Mouse (Mus musculus): ENCODE data around the gene Appl1. TPM values are rescaled to one million over a fixed set of nuclear protein-coding genes. Genes with fewer than 3 reads are reported as not detected.
A peak's percentile ranks its signal among the peaks of the same experiment; 100 is the strongest.

Gene Appl1
- total RNA-seq (2021): 10 to 100 TPM; 26.9 to 28.9 TPM

DNA sequence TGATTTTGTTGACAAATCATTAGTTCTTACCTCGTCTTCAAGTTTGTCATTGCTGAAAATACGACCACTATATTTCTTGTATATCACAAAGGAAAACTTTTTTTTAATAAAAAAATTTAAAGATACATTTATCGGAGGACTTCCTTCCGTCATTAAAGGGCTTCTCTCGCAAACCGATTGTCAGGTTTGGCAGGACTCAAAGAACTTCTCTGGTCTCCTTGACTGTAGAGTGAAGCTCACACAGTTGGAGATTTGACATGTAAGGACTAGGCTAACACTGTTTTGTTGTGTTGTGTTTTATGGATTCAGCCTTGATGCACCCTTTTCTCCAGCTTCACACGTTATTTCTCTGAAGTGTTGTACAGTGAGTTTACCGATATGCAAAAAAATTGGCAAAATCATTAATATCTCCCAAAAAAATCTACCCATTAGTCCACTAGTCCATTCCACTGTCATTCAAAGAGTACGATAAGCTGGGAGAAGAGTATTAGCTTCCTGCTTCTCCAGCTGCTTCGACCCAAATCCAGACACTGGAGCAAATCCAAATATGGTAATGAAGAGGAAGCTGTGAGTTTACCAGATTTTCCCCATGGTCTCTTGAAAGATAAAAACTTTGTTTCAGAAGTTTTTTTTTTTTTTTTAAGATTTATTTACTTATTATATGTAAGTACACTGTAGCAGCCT lies at the start of gene Appl1:
TSS of gene Appl1 (minus strand) at position 127 of the 684 bp plus-strand sequence.
- no peak for DNase-seq

DNA sequence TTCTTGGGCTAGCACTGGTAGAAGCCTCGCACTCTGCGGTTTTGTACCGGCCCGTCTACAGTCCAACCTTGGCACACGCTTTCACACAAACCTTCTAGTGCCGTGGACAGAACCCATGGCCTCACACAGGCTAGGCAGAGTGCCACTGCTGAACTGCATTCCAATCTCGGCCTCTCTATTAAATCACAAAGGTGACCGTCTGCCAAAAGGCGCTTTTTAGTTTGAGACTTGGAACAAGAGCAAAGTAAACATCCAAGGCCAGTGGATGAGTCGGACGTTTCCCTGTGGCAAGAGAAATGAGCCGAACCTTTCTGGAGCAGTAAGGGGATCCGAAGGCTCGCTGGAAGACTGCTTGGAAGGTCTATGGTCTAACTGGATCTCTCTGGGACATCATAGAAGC lies 48.8 kb upstream of the Appl1 start:
- DNase-seq: peak; percentile 22

DNA sequence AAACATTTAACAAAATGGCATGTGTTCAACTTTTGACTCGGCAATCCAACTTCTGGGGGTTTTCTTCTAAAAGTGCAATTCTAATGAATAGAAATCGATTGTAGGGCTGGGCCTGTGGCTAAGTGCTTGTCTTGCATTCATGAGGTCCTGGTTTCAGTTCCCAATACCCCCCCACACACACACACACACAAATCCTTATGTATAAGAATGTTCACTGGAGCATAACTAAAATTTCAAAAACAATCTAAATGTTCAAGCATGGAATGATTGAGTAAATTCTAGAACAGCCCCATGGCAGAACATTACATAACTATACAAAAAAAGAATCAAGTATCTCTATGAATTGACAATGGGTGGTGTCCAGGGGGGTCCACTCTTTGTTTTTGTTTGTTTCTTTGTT lies 46.9 kb upstream of the Appl1 start:
- no peak for DNase-seq

DNA sequence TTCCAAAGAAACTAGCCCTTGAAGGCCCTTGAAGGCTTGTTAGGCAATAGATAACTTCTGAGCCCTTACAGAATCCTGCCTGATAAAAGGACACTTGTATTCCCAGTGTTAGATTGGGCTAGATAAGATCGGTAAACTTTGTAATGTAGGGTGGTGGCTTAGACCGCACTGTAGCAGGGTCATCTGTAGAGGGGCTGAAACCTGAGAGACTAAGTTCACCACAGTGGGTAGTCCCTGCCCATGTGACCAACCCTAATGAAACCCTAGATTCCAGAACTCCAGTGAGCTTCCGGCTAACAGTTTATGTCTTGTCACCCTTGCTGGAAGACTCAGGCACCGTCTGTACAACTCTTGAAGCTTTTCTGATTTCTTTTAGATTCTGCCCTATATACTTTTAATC lies 42.6 kb upstream of the Appl1 start:
- no peak for DNase-seq

DNA sequence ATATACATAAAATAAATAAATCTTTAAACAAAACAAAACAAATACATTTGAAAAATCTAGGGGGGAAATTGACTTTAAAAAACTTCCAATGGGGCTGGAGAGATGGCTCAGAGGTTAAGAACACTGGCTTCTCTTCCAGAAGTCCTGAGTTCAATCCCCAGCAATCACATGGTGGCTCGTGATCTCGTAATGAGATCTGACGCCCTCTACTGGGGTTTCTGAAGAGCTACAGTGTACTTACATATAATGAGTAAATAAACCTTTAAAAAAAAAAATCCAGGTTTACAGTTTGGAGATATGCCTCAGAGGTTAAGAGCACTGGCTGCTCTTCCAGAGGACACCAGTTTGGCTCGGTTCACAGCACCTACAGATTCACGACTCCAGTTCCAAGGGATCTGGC lies 40.5 kb upstream of the Appl1 start:
- DNase-seq: no peak

DNA sequence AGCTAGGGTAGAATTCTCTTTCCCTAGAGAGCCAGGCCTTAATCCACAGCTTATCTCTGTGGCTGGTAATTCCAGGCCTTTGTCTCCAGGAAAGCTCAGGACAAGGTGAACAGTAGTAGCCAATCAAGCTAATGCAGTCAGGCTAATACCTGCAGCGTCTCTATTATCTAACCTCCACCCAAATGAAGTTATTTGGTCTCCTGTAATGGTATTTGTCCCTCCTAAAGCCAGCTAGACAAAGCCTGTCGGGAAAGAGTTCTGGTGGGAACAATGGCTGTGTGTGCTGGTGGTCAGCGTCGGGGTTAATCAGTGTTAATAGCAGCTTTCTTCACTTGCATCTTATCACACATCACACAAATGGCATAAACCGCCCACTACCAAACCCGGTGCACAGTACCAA lies 34.9 kb upstream of the Appl1 start:
- DNase-seq: no peak

DNA sequence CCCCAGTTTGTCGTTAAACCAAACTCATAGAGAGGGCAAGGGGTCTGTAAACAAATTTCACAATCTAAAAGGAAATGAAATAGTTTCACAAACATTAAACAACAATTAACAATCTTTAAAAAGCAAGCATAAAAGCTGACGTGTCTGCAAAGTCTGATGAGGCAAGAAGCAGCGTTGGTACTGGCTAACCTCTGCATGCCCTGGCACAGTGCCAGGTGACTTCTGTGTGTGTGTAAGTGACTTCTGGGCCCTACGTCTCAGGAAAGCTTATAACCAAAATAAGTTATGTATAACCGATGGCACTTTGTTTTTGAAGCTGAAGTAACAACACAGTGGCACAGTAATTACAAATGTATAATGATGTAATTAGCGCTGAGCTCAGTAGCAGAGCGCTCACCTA lies 33.9 kb upstream of the Appl1 start:
- DNase-seq: no peak

DNA sequence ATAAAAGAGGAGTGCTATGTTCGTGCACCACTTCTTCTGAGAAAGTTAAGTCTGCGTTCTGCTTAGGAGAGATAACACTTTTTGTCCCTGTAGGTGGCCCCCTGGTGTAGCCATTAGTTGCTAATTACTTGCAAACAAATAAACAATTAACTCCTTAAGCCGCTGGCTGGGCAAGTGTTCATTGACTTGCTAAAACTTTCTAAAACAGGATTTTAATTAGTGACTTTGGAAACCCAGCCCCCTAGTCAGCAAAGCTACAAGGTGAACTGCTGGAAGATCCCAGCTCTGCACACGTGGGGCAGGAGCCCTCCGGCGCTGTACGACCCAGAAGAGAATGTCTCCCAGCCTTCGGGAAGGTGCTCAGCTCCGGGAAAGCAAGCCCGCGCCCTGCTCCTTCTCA lies 29.4 kb upstream of the Appl1 start:
- no peak for DNase-seq

DNA sequence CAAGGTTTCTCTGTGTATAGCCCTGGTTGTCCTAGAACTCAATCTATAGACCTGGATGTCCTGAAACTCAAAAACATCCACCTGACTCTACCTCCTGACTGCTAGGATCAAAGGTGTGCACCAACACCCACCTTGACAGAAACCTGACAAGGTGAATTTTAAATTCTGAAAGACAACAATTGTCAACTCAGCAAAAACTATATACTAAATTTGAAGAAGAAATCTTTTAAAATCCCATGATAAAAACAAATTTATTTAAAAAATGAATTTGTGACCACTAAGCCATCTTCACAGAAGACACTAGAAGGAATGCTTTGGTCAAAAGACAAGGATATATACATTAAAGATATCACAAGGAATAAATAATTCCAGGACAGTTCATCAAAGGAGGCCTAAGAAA lies 25.2 kb upstream of the Appl1 start:
- DNase-seq: no peak

DNA sequence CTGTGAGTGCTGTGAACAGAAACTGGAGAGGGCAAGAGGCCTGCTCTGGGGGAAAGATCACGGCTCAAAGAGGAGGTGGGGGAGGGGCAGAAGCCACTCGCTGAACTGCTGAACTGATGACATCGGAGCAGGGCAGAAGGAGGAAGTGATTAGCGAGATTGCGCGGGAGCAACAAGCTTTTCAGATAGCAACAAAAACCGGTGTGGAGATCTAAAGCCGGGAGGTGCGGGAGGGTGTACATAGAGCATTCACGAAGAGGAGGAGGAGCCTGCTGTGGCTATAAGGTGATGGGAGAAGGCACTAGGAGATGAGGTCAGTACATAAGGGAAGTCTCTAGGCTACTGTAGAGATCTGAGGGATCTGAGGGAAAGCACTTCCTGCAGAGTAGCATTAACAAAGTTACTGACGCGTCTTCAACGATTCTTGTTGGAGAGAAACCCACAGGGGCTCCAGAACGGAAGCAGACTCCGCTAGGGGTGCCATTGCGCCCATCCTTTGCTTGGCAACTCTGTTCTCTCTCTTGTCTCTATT lies 23.2 kb upstream of the Appl1 start, which contains the start of gene Hesx1:
TSS of gene Hesx1 (plus strand) at position 206 of the 531 bp plus-strand sequence.
- DNase-seq: peak; percentile 56

DNA sequence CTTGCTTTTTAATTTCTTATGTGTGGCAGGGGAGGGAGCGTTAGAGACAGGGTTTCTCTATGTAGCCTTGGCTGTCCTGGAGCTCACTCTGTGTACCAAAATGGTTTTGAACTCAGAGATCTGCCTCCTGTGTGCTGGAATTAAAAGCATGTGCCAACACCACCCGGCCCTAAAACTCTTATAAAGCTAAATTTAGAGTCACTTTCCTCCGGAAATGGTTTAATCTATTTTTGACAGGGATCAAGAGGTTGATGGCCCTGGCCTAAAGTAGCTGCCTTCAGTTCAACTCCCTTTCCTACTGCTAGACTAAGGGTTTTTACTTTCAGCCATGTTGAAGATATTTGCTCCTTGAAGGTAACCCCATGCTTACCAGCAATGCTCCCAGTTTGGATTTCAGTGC lies 22.4 kb upstream of the Appl1 start:
- DNase-seq: no peak

DNA sequence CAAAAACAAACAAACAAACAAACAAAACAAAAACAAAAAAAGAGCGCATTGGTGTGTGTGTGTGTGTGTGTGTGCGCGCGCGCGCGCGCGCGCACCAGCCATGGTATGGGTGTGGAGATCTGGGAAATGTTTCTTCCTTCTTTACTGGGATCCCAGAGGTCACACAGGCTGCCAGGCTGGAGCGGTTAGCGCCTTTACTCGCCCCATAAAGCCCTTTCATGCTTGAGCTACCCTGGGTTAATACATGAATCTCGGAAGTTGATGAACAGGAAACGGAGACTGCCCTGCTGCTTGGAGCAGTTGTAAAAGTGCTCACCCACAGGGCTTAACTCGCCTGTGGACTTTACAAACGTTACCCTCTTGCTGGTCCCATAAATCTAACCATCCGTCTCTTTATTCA lies 20.6 kb upstream of the Appl1 start:
- no peak for DNase-seq

DNA sequence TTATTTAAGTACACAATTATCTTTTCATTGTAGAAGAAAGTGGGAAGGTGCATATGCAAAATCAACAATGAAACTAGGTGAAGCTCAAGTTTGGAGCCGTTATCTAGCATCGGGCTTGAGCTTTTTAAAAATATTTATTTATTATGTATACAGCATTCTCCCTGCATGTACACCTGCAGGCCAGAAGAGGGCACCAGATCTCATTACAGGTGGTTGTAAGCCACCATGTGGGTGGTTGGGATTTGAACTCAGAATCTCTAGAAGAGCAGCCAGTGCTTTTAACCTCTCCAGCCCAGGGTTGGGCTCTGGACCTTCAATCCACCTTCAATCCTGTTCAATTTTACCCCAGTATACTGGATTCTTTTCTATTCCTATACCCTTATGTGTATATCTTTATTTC lies 17.7 kb upstream of the Appl1 start:
- no peak for DNase-seq

DNA sequence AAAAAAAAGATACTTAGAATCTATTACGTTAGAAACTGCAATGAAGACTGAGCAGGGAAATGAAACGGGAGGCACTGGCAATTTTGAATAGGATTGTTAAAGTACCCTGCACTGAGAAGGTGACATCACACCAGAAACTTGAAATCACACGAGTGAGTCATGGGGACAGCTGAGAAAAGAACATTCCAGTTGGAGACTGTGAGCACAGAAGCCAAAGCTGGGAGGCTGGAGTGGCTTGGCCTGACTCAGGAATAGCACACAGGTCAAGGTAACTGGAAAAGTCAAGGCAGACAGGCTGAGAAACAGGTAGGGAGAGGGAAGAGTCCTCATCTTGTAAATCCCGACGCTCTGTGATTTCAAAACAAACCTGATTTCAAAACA lies 11.1 kb upstream of the Appl1 start:
- no peak for DNase-seq

DNA sequence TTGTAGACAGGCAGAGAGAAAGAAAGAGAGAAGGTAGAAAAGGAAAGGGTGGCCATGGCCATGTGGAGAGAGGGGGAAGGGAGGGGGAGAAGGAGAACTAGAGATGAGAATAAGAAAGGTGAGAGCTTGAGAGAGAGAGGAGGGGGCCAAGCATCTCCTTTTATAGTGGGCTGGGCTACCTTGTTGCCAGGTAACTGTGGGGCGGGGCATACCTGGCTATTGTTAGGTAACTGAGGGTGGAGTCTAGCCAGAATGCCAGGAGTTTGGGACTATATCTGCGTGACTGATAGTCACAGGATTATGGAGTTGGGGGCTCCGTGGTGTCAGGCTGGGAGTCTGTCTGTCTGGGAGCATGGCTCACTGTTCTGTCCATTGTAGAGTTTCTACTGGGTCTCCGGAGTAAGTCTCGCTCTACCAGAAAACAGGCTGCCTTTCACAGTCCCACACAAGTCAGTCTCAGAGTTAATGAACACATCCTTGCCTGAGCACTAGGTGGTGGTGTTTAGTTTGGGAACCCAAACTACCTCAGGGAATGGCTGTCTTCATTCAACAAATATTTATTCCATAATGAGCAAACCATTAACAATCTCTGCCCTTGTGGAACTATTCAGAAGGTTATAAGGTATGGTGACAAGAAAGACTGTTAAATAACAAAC lies 10.6 kb upstream of the Appl1 start:
- DNase-seq: no peak

DNA sequence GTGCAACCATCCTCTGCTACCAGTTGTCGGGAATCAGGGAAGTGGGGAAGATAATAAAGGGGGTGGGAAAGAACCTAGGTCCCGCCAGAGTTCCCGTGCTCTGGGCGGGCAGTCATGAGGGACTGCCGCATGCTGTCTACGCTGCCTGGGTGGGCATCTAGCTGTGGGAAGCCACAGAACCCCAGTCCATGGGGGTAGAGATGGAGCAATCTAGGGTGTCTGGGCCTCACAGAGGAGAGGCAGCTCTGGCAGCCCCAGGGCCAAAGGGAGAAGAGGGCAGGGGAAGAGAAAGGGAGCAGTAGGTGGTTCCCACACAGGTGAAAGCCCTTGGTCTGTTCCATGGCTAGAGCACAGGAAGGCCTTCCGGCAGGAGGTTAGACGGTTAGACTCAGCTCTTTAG lies 10.0 kb upstream of the Appl1 start:
- no peak for DNase-seq

DNA sequence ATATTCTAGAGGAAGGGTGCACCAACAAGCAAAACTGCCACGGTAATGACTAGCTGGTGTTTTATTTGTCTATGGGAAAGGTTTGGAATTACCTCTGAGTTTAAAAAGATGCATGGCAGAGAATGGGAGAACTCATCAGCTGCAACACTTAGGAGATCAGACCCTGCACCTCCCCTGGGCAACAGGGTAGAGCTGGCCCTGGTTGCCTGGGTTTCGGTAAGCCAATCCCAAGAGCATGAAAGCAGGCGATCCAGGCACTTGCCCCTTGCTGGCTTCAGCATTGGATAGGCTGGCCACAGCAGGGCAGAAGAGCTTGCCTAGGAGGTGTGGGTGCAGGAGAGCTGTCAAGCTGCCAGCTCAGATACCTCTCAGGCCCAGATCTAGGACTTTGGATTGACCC lies 8.8 kb upstream of the Appl1 start:
- DNase-seq: no peak

DNA sequence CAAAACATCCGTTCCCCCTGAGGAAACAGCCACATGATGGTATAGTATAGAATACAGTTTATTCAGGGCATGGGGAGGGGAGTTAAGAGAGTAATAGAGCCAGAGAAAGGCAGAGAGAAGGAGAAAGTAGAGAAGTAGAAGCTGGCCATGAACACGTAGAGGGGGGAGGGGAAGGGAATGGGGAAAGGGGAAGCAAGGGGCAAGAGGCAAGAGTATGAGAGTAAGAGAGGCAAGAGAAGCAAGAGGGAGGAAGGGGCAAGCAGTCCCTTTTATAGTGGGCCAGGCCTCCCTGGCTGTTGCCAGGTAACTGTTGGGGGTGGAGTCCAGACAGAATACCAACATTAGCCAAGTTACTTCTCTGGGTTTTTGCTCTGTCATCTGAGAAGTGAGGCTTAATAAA lies 6.5 kb upstream of the Appl1 start:
- no peak for DNase-seq

DNA sequence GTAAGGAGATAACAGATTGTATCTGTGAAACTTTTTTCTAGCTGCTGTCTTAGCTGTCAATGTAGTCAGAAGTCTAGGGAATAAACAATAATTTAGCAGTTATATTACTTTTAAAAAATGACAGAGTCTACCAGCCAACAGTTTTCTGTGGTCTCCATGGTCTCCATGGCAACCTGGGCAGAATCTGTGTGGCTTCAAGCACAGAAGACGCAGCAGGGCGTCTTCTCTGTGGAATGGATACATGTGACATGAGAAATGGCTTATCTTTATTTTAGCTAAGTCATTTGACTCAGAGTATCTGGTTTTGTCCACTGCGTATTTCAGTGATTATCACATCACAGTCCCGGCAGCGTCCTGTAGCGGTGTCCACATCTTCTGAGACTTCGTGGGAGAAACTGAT lies 5.2 kb upstream of the Appl1 start:
- DNase-seq: no peak

DNA sequence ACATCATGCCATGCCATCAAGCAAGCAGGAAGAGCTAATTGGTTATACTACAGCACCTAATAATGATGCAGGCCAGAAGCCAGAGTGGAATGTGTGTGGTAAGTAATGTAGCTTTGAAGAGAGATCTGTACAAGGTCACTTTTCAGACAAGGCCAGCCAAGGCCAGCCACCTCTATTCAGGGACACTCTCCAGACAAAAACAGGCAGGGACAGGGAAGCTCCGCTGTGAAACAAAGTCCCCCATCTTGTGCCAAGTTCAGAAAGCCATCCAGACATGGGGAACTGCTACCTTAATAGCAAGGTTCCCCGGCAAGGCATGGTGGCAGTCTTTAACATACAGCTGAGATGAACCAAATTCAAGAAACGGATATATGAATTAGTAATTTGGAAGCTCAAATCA lies 4.5 kb upstream of the Appl1 start:
- DNase-seq: no peak

DNA sequence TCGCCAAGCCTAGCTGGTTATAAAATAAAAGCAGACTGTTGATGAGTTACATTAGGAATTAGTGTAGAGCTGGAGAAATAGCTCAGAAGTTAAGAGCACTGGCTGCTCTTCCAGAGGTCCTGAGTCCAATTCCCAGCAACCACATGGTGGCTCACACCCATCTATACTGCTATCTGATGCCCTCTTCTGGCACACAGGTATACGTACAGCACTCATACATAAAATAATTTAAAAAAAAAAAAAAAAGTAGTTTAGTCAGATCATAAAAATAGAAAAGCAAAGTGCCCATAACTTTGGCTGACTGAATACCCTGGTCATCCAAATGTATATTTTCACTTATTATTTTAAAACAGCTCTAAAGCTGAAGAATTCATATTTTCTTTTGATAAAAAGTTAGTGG lies 2.1 kb upstream of the Appl1 start:
- DNase-seq: no peak

DNA sequence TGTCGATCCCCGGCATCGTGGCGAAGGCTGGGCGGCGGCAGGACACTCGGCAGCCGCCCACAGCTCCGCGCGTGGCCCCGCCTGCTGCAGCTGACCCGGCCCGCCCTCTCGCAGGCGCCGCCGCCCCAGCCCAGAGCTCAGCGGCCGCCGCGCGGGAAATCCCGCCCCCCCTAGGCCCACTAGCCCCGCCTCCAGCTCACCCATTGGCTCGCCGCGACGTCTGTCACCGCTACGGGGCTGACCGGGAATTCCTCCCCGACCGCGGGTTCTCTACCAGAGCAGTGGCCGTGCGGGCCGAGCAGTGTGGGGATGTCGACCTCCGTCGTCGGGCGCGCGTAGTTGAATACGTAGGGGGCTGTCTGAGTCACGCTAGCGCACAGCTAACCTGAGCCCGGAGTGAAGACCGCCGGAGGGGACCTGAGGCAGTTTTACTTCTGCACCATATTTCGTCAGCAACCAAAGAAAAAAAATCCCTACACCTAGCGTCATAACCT lies 546 bp downstream of the Appl1 start:
- DNase-seq: peak; percentile 99

DNA sequence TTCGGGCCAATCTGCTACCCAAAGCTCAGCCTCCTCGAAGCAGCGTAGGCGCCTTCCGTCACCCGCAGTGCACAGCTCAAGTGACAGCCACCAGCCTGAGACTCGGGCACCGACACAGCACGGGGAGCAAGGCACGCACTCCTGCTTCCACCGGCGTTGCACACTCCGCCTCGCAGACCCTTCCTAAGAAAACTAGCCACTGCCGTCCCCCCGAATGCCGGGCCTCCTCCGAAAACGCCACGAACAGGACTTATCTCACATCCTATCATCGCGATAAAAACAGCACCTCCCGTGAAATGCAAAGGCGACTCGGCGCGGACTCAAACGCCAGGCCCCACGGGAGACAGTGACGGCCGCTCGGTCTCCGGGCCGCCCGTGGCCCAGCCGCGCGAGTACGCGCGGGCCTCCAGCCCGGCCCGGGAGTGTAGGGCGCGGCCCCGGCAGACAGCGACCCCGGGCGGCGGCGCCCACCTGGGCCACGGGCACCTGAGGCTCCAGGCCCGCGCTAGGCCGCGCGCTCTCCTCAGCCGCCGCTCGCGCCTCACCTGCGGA lies 1.1 kb downstream of the Appl1 start:
- DNase-seq: peak; percentile 55

DNA sequence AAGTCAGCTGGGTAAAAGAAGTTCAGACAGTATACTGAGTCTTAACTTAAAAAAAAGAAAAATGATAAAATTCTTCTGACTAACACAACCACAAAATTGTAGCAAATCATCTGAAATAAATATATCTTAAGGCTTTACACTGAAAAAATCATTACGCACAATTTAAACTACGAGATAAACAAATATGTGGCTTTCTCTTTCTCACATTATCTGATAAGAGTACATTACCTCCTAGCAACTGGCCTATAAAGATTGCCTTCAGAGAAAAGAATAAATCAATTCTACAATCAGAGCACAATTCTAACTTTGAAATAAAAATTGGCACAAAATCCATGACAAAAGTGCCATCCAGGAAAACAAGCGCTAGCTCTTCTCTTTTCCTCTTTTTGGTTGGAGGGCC lies 1.9 kb downstream of the Appl1 start:
- no peak for DNase-seq

All from heart, postnatal 4 days (tissue).